Mouse (Mus musculus): ENCODE results near the gene Spns3.

DNA sequence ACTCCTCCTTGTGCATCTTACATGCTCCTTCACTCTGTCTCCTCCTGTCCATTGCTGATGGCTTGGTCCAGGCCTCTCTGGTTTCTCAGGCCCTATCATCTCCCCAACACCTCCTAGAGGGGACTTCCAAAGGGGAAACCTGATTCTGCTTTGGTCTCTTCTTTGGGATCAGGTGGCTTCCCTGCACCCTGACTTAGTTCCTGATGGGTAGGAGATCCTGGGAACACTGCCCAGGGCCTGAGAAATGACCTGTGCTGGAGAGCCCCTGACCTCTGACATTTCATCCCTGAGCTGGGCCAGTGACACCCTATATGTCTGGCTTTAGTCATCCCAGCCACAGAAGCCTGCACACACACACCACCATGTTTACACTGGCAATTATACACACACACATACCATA lies 42.7 kb downstream of the Spns3 start:
- TF ChIP-seq ZC3H11A (IDR thresholded peaks at IDR 0.05; ENCODE audit: low read depth, low read length) (no peak), TBP (IDR thresholded peaks at IDR 0.05; ENCODE audit: low read depth, low read length) (no peak), CTCF (IDR thresholded peaks at IDR 0.05 in 2 of 3, conservative IDR thresholded peaks at IDR 0.05 in 1 of 3; ENCODE audit: control insufficient read depth in 1 of 3, insufficient read depth in 1 of 3, low read depth in 2 of 3, low read length in 3 of 3, poor library complexity in 1 of 3, severe bottlenecking in 1 of 3) (no peak), ZNF384 (IDR thresholded peaks at IDR 0.05; ENCODE audit: low read depth, low read length) (no peak), POLR2AphosphoS5 (IDR thresholded peaks at IDR 0.05; ENCODE audit: borderline replicate concordance, low read depth, low read length) (no peak), MYC (IDR thresholded peaks at IDR 0.05; ENCODE audit: low read depth, low read length) (no peak), E2F4 (IDR thresholded peaks at IDR 0.05; ENCODE audit: borderline replicate concordance, low read depth, low read length) (no peak), EP300 (IDR thresholded peaks at IDR 0.05; ENCODE audit: low read depth in 1 of 2, low read length in 2 of 2) (no peak), POLR2A (IDR thresholded peaks at IDR 0.05; ENCODE audit: control insufficient read depth in 1 of 2, insufficient read depth in 1 of 2, low read depth in 1 of 2, low read length in 2 of 2, poor library complexity in 1 of 2) (no peak), UBTF (IDR thresholded peaks at IDR 0.05; ENCODE audit: borderline replicate concordance, insufficient read depth, low read depth, low read length) (no peak), TCF12 (IDR thresholded peaks at IDR 0.05; ENCODE audit: low read depth, low read length) (no peak)

Data from MEL (cell line).